Mouse (Mus musculus) right cerebral cortex, postnatal 14 days (tissue): Measurements from ENCODE around the gene Jak3.
A peak's percentile ranks its signal among the peaks of the same experiment; 100 is the strongest.

Source experiments
- DNase-seq: peaks from one replicate; pipeline ENCODE4 v3.0.0; 2022

The Jak3 gene

GRCm38 (mm10) chr8:71676020-71676741 is at the start of gene Jak3:
Gene Jak3, plus strand, starts transcription at chr8:71676296.
- DNase-seq, result peak; percentile 53

DNA sequence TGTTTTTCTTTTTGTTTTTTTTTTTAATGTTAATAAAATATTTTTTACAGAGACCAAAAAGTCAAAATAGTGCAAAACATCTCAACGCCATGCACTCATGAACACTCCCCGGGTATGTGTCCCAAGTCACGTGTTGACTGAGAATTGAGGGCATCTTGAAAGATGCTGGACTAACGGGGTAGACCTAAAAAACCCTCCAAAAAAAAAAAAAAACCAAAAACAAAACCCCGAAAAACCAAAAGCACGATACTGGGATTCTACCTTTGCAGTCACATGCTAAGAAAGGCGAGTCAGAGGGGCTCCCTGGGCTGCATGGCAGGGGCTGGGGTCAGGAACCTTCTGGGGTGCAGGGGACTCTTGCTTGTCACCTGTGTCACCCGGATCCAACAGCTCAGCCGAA is 49.3 kb upstream of the Jak3 start:
- DNase-seq, result no peak

GRCm38 (mm10) chr8:71627265-71628099 is 48.6 kb upstream of the Jak3 start:
- no peak for DNase-seq

GRCm38 (mm10) chr8:71628396-71629095 is 47.5 kb upstream of the Jak3 start:
- DNase-seq, result no peak

- DNase-seq, result peak; percentile 89
Observed at GRCm38 (mm10) chr8:71629096-71629697, 46.9 kb upstream of the Jak3 start.

GRCm38 (mm10) chr8:71629781-71630212 is 46.3 kb upstream of the Jak3 start:
- DNase-seq, result no peak

DNA sequence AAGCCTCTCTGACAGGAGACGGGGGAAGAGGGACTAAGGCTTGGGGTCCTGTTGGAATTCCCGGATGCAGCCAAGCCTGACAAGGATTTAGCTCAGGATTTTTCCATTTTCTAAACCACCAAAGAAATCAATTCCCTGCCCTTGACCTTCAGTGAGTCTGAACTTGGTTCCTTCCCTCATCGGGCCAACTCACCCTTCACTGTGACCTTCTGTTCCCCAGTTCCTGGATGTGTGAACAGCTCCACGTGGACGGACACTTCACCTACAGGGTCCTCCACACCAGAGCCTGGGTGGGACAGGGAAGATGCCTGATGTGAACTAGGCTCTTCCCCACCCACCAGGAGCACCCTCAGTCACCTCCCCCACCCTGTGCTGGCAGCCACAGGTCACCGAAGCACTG is 45.3 kb upstream of the Jak3 start:
- no peak for DNase-seq

DNA sequence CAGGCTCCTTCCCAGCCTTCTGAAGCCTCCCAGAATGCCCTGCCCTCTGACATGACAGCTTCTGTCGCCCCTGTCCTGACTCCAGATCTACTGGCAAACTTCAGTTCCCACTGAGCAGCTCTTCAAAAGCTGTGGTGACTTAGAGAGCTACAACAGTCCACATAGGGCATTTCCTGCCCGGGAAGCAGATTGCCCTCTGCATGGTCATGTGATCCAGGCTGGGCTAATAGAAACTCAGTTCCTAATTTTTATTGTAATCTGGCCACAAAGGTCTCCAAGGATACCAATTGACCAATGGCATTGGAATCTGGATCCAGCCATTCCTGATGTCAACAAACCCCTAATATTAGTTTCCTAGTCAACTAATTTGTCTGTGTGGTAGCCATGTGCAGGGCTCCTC is 44.2 kb upstream of the Jak3 start:
- DNase-seq, result no peak

GRCm38 (mm10) chr8:71633164-71633563 is 42.9 kb upstream of the Jak3 start:
- DNase-seq, result no peak

- no peak for DNase-seq
Observed at GRCm38 (mm10) chr8:71633981-71634667, 42.0 kb upstream of the Jak3 start.

- no peak for DNase-seq
Observed at GRCm38 (mm10) chr8:71637149-71638095, 38.7 kb upstream of the Jak3 start.

- DNase-seq, result no peak
Observed at GRCm38 (mm10) chr8:71638321-71638720, 37.8 kb upstream of the Jak3 start.

DNA sequence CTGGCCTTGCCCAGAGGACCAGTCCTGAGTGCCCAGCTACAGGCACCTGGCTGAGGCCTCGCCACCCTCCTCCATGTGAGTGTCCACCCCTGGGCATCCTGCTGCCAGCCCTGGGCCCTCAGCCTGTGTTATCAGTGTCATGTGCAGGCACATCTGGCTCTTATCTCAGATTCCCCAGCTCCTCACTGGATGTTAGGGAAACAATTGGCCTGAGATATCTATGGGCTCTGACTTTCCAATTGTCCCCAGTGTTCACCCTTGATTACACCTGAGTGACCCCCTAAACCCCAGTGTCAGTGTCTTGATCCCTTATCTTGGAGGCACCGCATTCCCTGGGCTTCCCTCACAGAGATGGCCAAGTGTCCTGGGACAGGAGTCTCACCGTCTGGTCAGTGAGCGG is 36.8 kb upstream of the Jak3 start:
- no peak for DNase-seq

GRCm38 (mm10) chr8:71645510-71645909 is 30.6 kb upstream of the Jak3 start:
- DNase-seq, result no peak

- no peak for DNase-seq
Observed at GRCm38 (mm10) chr8:71654600-71654999, 21.5 kb upstream of the Jak3 start.

- no peak for DNase-seq
Observed at GRCm38 (mm10) chr8:71657816-71658215, 18.3 kb upstream of the Jak3 start.

DNA sequence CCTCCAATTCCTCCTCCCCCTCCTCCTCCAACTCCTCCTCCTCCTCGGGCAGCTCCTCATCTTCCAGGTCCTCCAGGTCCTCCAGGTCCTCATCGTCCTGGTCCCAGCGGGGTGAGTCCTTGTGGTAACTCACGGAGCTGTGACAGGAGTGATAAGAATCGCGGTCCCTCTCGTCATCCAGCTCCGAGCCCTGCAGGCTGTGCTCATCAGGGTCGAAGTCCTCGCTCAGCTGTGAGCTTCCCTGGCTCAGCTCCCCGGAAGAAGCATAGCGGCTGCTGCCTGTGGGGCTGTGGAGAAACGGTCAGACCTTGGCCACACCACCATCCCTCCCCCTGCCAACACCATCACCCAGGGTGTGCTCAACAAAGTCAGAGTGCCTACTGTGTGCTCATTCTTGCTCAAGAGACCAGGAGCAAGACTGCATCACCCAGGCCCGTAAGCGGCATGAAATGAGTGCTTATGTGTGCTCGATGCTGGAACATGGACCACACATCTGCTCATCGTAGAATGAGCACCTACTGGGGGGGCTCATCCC is 17.5 kb upstream of the Jak3 start:
- no peak for DNase-seq

DNA sequence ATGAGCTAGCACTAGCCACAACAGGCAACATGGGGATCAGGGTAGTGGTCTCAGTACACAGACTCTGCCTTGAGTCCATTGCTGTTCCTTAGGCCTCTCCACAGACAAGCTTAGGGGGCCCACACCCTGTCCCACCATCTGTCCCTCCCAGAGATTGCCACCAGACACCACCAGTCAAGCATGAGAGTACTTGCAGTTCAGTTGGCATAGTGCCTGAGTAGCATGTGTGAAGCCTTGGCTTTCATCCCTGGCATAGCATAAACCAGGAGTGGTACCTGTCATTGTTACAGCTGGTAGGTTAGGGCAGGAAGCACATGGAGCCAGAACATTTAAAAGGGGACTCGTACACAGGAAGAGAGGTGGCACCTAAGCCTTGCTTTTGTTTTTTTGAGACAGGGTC is 16.3 kb upstream of the Jak3 start:
- no peak for DNase-seq

DNA sequence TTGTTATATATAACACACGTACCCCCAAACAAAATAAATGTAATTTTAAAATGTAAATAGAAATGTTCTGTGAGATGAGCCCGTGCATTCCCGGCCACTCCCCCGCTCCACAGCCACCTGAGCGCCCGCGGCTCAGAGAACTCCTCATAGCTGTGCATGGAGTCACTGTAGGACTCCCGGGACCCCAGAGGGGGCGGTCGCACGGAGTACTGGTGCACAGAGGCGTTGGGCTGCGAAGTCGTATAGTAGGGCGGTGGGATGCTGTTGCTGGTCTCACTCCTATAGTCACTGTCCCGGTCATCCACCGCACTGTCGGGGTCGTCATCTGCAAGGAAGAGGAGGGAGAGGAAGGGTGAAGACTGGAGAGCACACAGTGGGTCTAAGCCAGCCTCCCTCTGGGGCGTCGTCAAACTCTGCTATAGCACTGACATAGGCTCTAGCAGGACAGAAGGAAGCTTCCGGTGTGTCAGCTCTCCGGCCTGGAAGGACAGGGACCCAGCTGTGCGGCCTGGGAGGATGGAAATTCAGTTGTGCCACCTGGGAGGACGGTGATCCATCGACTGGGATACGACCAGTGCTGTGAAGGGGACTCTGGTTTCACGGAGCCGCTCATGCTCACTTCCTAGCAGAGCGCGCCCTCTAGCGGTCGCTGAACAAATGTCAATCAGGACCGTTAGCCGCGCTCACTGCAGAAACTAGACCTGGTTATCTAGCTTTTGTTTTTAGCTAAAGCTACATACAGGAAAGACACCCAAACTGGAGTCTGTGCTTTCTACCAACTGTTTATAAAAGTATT is 15.6 kb upstream of the Jak3 start:
- DNase-seq, result peak; percentile 90
